Mouse (Mus musculus): ENCODE measurements at regions not wholly inside any gene's neighbourhood (a gene's known extent, or its start where the extent isn't known, plus 50 kb on each side); places are given as distances from the start of the nearest gene placed in this dataset.

GRCm38 (mm10) chr12:73473111-73473510 lies 73.1 kb downstream of the Tmem30b start:
- no peaks in the 10 kb centered on the region for H3K36me3 ChIP-seq
- H3K4me1 ChIP-seq (replicated peaks), result peaks cover 25% of the 10 kb centered on the region
- no peaks in the 10 kb centered on the region for H3K9me3 ChIP-seq
- no peak overlapping the region for H3K4me2 ChIP-seq
- H3K27ac ChIP-seq, result no peak overlapping the region
- ATAC-seq (ENCODE audit: insufficient number of reproducible peaks, insufficient read depth, low FRiP score, low TSS enrichment, low read depth), result no peak
- no peak overlapping the region for H3K9ac ChIP-seq (replicated peaks)
- WGBS, result 66% methylated on average over 4 of the region's 4 CpGs
- H3K4me3 ChIP-seq (replicated peaks), result no peak overlapping the region
- H3K27me3 ChIP-seq, result 0 out of 2 replicates have a peak, but pooled peaks cover 6% of the 10 kb centered on the region

GRCm38 (mm10) chr12:73471966-73472365 lies 74.2 kb downstream of the Tmem30b start:
- Histone ChIP-seq H3K4me1 (replicated peaks) (peaks cover 28% of the 10 kb centered on the region), H3K27ac (peak overlapping the region; percentile 29; the same call in 1 of the 2 replicates), H3K9me3 (no peaks in the 10 kb centered on the region), H3K4me2 (peak overlapping the region; percentile 34), H3K4me3 (replicated peaks) (no peak overlapping the region), H3K36me3 (no peaks in the 10 kb centered on the region), H3K27me3 (0 out of 2 replicates have a peak, but pooled peaks cover 4% of the 10 kb centered on the region), H3K9ac (replicated peaks) (no peak overlapping the region)
- no peak for ATAC-seq (ENCODE audit: insufficient number of reproducible peaks, insufficient read depth, low FRiP score, low TSS enrichment, low read depth)
- 59% methylated on average over 9 of the region's 9 CpGs for WGBS

GRCm38 (mm10) chr12:73466484-73466883 lies 79.7 kb downstream of the Tmem30b start:
- no peak overlapping the region for H3K4me3 ChIP-seq (replicated peaks)
- H3K27me3 ChIP-seq, result peaks cover 3% of the 10 kb centered on the region; the same call in 1 of the 2 replicates
- H3K4me1 ChIP-seq (replicated peaks), result peaks cover 23% of the 10 kb centered on the region
- H3K9me3 ChIP-seq, result no peaks in the 10 kb centered on the region
- H3K9ac ChIP-seq (replicated peaks), result no peak overlapping the region
- no peak overlapping the region for H3K27ac ChIP-seq
- H3K36me3 ChIP-seq, result no peaks in the 10 kb centered on the region
- 66% methylated on average over 7 of the region's 7 CpGs for WGBS
- no peak for ATAC-seq (ENCODE audit: insufficient number of reproducible peaks, insufficient read depth, low FRiP score, low TSS enrichment, low read depth)
- no peak overlapping the region for H3K4me2 ChIP-seq

- H3K4me2 ChIP-seq, result no peak overlapping the region
- H3K9ac ChIP-seq (replicated peaks), result no peak overlapping the region
- H3K27ac ChIP-seq, result no peak overlapping the region
- H3K4me3 ChIP-seq (replicated peaks), result no peak overlapping the region
- no peak for ATAC-seq (ENCODE audit: insufficient number of reproducible peaks, insufficient read depth, low FRiP score, low TSS enrichment, low read depth)
- no peaks in the 10 kb centered on the region for H3K36me3 ChIP-seq
- peaks cover 3% of the 10 kb centered on the region; the same call in 1 of the 2 replicates for H3K27me3 ChIP-seq
- H3K4me1 ChIP-seq (replicated peaks), result peaks cover 26% of the 10 kb centered on the region
- WGBS, result 29% methylated on average over 5 of the region's 5 CpGs
- no peaks in the 10 kb centered on the region for H3K9me3 ChIP-seq
These were observed 80.2 kb downstream of the Tmem30b start for GRCm38 (mm10) chr12:73465975-73466374.

GRCm38 (mm10) chr12:73464311-73464710 lies 81.9 kb downstream of the Tmem30b start:
- no peaks in the 10 kb centered on the region for H3K9me3 ChIP-seq
- no peak for ATAC-seq (ENCODE audit: insufficient number of reproducible peaks, insufficient read depth, low FRiP score, low TSS enrichment, low read depth)
- H3K36me3 ChIP-seq, result no peaks in the 10 kb centered on the region
- H3K9ac ChIP-seq (replicated peaks), result no peak overlapping the region
- H3K27me3 ChIP-seq, result peaks cover 3% of the 10 kb centered on the region; the same call in 1 of the 2 replicates
- no peak overlapping the region for H3K4me2 ChIP-seq
- H3K4me1 ChIP-seq (replicated peaks), result peaks cover 42% of the 10 kb centered on the region
- H3K27ac ChIP-seq, result no peak overlapping the region
- 86% methylated on average over 5 of the region's 5 CpGs for WGBS
- no peak overlapping the region for H3K4me3 ChIP-seq (replicated peaks)

- Histone ChIP-seq H3K9me3 (no peaks in the 10 kb centered on the region), H3K4me3 (replicated peaks) (no peak overlapping the region), H3K27ac (0 out of 2 replicates have a peak overlapping the region, but pooled peaks have one; percentile 23), H3K4me1 (replicated peaks) (peaks cover 41% of the 10 kb centered on the region), H3K27me3 (peaks cover 3% of the 10 kb centered on the region; the same call in 1 of the 2 replicates), H3K4me2 (no peak overlapping the region), H3K9ac (replicated peaks) (no peak overlapping the region), H3K36me3 (no peaks in the 10 kb centered on the region)
- WGBS, result 50% methylated on average over 5 of the region's 5 CpGs
- no peak for ATAC-seq (ENCODE audit: insufficient number of reproducible peaks, insufficient read depth, low FRiP score, low TSS enrichment, low read depth)
These were observed 84.1 kb downstream of the Tmem30b start for GRCm38 (mm10) chr12:73462091-73462490.

- peaks cover 40% of the 10 kb centered on the region for H3K4me1 ChIP-seq (replicated peaks)
- H3K4me2 ChIP-seq, result 0 out of 2 replicates have a peak overlapping the region, but pooled peaks have one; percentile 13
- H3K9ac ChIP-seq (replicated peaks), result no peak overlapping the region
- ATAC-seq (ENCODE audit: insufficient number of reproducible peaks, insufficient read depth, low FRiP score, low TSS enrichment, low read depth), result peak; percentile 82
- H3K9me3 ChIP-seq, result no peaks in the 10 kb centered on the region
- H3K27ac ChIP-seq, result peak overlapping the region; percentile 73
- no peak overlapping the region for H3K4me3 ChIP-seq (replicated peaks)
- H3K36me3 ChIP-seq, result no peaks in the 10 kb centered on the region
- H3K27me3 ChIP-seq, result peaks cover 3% of the 10 kb centered on the region; the same call in 1 of the 2 replicates
- WGBS, result 4% methylated on average over 2 of the region's 2 CpGs
These were observed 85.9 kb downstream of the Tmem30b start for GRCm38 (mm10) chr12:73460291-73460761.

- 66% methylated on average over 3 of the region's 3 CpGs for WGBS
- H3K27ac ChIP-seq, result no peak overlapping the region
These were observed 94.9 kb downstream of the Tmem30b start for GRCm38 (mm10) chr12:73451257-73451656.

GRCm38 (mm10) chr12:73450541-73450940 lies 95.7 kb downstream of the Tmem30b start:
- no peak for ATAC-seq (ENCODE audit: insufficient number of reproducible peaks, insufficient read depth, low FRiP score, low TSS enrichment, low read depth)

More at GRCm38 (mm10) chr12:73451257-73451656, 94.9 kb downstream of the Tmem30b start:
- Histone ChIP-seq H3K4me2 (no peak overlapping the region), H3K4me1 (replicated peaks) (peaks cover 36% of the 10 kb centered on the region), H3K9ac (replicated peaks) (no peak overlapping the region), H3K36me3 (no peaks in the 10 kb centered on the region), H3K4me3 (replicated peaks) (no peak overlapping the region), H3K9me3 (no peaks in the 10 kb centered on the region), H3K27me3 (peaks cover 2% of the 10 kb centered on the region; the same call in 1 of the 2 replicates)
- no peak for ATAC-seq (ENCODE audit: insufficient number of reproducible peaks, insufficient read depth, low FRiP score, low TSS enrichment, low read depth)

GRCm38 (mm10) chr12:73449911-73450520 lies 96.2 kb downstream of the Tmem30b start:
- no peaks in the 10 kb centered on the region for H3K36me3 ChIP-seq
- no peak for ATAC-seq (ENCODE audit: insufficient number of reproducible peaks, insufficient read depth, low FRiP score, low TSS enrichment, low read depth)
- peaks cover 49% of the 10 kb centered on the region for H3K4me1 ChIP-seq (replicated peaks)
- H3K9ac ChIP-seq (replicated peaks), result no peak overlapping the region
- H3K9me3 ChIP-seq, result no peaks in the 10 kb centered on the region
- H3K4me3 ChIP-seq (replicated peaks), result no peak overlapping the region
- peak overlapping the region; percentile 66; the same call in 1 of the 2 replicates for H3K27ac ChIP-seq
- H3K27me3 ChIP-seq, result peaks cover 2% of the 10 kb centered on the region; the same call in 1 of the 2 replicates
- WGBS, result 53% methylated on average over 9 of the region's 9 CpGs
- no peak overlapping the region for H3K4me2 ChIP-seq

More at GRCm38 (mm10) chr12:73450541-73450940, 95.7 kb downstream of the Tmem30b start:
- no peaks in the 10 kb centered on the region for H3K9me3 ChIP-seq
- H3K27ac ChIP-seq, result peak overlapping the region; percentile 53; the same call in 1 of the 2 replicates
- WGBS, result 71% methylated on average over 4 of the region's 4 CpGs
- H3K4me3 ChIP-seq (replicated peaks), result no peak overlapping the region
- peaks cover 2% of the 10 kb centered on the region; the same call in 1 of the 2 replicates for H3K27me3 ChIP-seq
- H3K36me3 ChIP-seq, result no peaks in the 10 kb centered on the region
- H3K9ac ChIP-seq (replicated peaks), result no peak overlapping the region
- no peak overlapping the region for H3K4me2 ChIP-seq
- peaks cover 43% of the 10 kb centered on the region for H3K4me1 ChIP-seq (replicated peaks)

- H3K4me3 ChIP-seq (replicated peaks), result no peak overlapping the region
- no peaks in the 10 kb centered on the region for H3K36me3 ChIP-seq
- no peak overlapping the region for H3K9ac ChIP-seq (replicated peaks)
- no peaks in the 10 kb centered on the region for H3K9me3 ChIP-seq
- H3K4me1 ChIP-seq (replicated peaks), result peaks cover 58% of the 10 kb centered on the region
- 58% methylated on average over 9 of the region's 9 CpGs for WGBS
- H3K4me2 ChIP-seq, result no peak overlapping the region
- H3K27ac ChIP-seq, result peak overlapping the region; percentile 66
- peak; percentile 40; the same call in 1 of the 2 replicates for ATAC-seq (ENCODE audit: insufficient number of reproducible peaks, insufficient read depth, low FRiP score, low TSS enrichment, low read depth)
- H3K27me3 ChIP-seq, result peaks cover 2% of the 10 kb centered on the region; the same call in 1 of the 2 replicates
These were observed 97.1 kb downstream of the Tmem30b start for GRCm38 (mm10) chr12:73449069-73449468.
